7 mouse cellular contexts compared by ENCODE assay signal in genomic region chr5:23224759-23225536, GRCm38 (mm10).
DNase-seq lines count a peak whose midpoint lies in the region; ATAC-seq and TF ChIP-seq lines count a peak whose summit lies in the region.

No protein-coding gene starts in this region.

- intact Hi-C loops in heart, postnatal 10 days (cut with DNase I) = loop anchor here (1.0 to 5.0 kb wide), 2 partner anchors 263 to 468 kb away; no protein-coding TSS in a partner anchor

- H3K27ac ChIP-seq in bone marrow macrophage, adult 2 months (ENCODE audit: insufficient read depth, low read depth, low read length) = no peak overlapping the region
- peak overlapping the region; percentile 28; the same call in 1 of the 2 replicates for H3K27ac ChIP-seq in embryonic facial prominence, embryonic 14.5 days (replicated peaks; ENCODE audit: low read depth, low read length)

- WGBS in embryonic facial prominence, embryonic 14.5 days = 14% methylated on average over 14 of the region's 14 CpGs

- no peaks in the 10 kb centered on the region for H3K9me3 ChIP-seq in embryonic facial prominence, embryonic 14.5 days (ENCODE audit: control insufficient read depth, low read length)

- DNase-seq in MN1 (ENCODE audit: low spot score) = peak; percentile 20
- peak; percentile 81 for DNase-seq in embryonic facial prominence, embryonic 14.5 days (ENCODE audit: low spot score)
- peak; percentile 73 to 82 for DNase-seq in heart, postnatal 10 days
- peak; percentile 22 for DNase-seq in layer of hippocampus, adult 9-10 months (ENCODE audit: low spot score)
- DNase-seq in lung, postnatal 25 days (ENCODE audit: low spot score) = peak; percentile 21
- peak; percentile 61 for DNase-seq in right cerebral cortex, postnatal 14 days

- H3K27me3 ChIP-seq in embryonic facial prominence, embryonic 14.5 days (replicated peaks; ENCODE audit: control insufficient read depth, insufficient read depth, low read length) = no peaks in the 10 kb centered on the region

- no peak overlapping the region for H3K4me3 ChIP-seq in bone marrow macrophage, adult 2 months (ENCODE audit: insufficient read depth, low read length)
- H3K4me3 ChIP-seq in embryonic facial prominence, embryonic 14.5 days (ENCODE audit: low read depth, low read length) = peak overlapping the region; percentile 32

- H3K4me2 ChIP-seq in embryonic facial prominence, embryonic 14.5 days (ENCODE audit: low read depth, low read length) = peak overlapping the region; percentile 57

- ATAC-seq in embryonic facial prominence, embryonic 14.5 days (ENCODE audit: low read depth) = peak; percentile 85

- no peaks in the 10 kb centered on the region for H3K36me3 ChIP-seq in embryonic facial prominence, embryonic 14.5 days (ENCODE audit: control insufficient read depth, insufficient read depth, low read length)

- no peak for TF ChIP-seq POLR2A in bone marrow macrophage, adult 2 months (IDR thresholded peaks at IDR 0.05; ENCODE audit: borderline replicate concordance, low read depth, low read length)

- H3K9ac ChIP-seq in embryonic facial prominence, embryonic 14.5 days (ENCODE audit: low read depth, low read length) = peak overlapping the region; percentile 44

- no peaks in the 10 kb centered on the region for H3K4me1 ChIP-seq in bone marrow macrophage, adult 2 months (ENCODE audit: control insufficient read depth, insufficient read depth, low read length)
- H3K4me1 ChIP-seq in embryonic facial prominence, embryonic 14.5 days (ENCODE audit: control insufficient read depth, insufficient read depth, low read length) = 0 out of 2 replicates have a peak, but pooled peaks cover 5% of the 10 kb centered on the region

- peak; percentile 64 for TF ChIP-seq CTCF in bone marrow macrophage, adult 2 months (IDR thresholded peaks at IDR 0.05; ENCODE audit: low read depth, low read length)

Comparison
In these comparisons a context has a peak if more than half of its experiments do, and no peak if none do; other contexts are left out.
1. DNase-seq: peak in every context shown above with its lines; median percentile 81 in embryonic facial prominence, embryonic 14.5 days; 78 in heart, postnatal 10 days; 61 in right cerebral cortex, postnatal 14 days; 22 in layer of hippocampus, adult 9-10 months; 21 in lung, postnatal 25 days; 20 in MN1.